Mouse (Mus musculus): ENCODE results near the gene Bmpr1a. TPM values are rescaled to one million over a fixed set of nuclear protein-coding genes. Genes with fewer than 3 reads are reported as not detected.
"Not testable (repeated sequence)": the region's sequence is repeated elsewhere in the genome, so short reads cannot be mapped to it uniquely, and the experiment has no call there.

The Bmpr1a gene
- total RNA-seq, 2 experiments from 2014 or later = 34.7 to 37.3 TPM

- DNase-seq (ENCODE audit: extremely low spot score in 1 of 2, low spot score in 2 of 2) = no peak
- intact Hi-C loops (cut with DNase I) = loop anchor here (5.0 kb wide), 1 partner anchor 36 kb away; the partner anchor contains the start of gene Bmpr1a
These were observed 36.9 kb downstream of the Bmpr1a start for GRCm38 (mm10) chr14:34466291-34466690.

DNA sequence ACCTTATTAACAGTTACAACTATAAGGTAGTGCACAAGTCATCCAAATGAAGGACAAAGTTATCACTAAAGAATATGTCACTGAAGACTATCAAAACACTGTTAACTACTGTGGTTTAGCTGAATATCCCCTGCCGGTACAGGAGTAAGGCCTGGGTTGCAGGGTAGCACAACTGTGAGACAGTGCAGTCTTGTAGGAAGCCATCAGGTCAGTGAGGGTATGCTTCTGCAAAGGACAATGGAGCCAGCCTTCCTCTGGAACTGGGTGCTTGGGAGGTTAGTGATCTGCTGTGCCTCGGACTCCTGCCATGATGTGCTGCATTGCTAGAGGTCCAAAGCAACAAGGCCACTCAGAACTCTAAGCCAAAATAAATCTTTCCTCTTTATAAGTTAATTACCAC is 43.8 kb downstream of the Bmpr1a start:
- intact Hi-C loops (cut with DNase I) = loop anchor here (5.0 kb wide), 1 partner anchor 108 kb away; no protein-coding TSS in a partner anchor

GRCm38 (mm10) chr14:34458880-34459279 is 44.3 kb downstream of the Bmpr1a start:
- DNase-seq (ENCODE audit: extremely low spot score in 1 of 2, low spot score in 2 of 2) = peak; percentile 31 to 36
- intact Hi-C loops (cut with DNase I) = loop anchor here (5.0 kb wide), 1 partner anchor 108 kb away; no protein-coding TSS in a partner anchor

More for the DNA sequence above, 43.8 kb downstream of the Bmpr1a start:
- DNase-seq (ENCODE audit: extremely low spot score in 1 of 2, low spot score in 2 of 2) = no peak

- no peak for DNase-seq (ENCODE audit: extremely low spot score in 1 of 2, low spot score in 2 of 2)
These were observed 48.9 kb downstream of the Bmpr1a start for GRCm38 (mm10) chr14:34454282-34454681.

DNA sequence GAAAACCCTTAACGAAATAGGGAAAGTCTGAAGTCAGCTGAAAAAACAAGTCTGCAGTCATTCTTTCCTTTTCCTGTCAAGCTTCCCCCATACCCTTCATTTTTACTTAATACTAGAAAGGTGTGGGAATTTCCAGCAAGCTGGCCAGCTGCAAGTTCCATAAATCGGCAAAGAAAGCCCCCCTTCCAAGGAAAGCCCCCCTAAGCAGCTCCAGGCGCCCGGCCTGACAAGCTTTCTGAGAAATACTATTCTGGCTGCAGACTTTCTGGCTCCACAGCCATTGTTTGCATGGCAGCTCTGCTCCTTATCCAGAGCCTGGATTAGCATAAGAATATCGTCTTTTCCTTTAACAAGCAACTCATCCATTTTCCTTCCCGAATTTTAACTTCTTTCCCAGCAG is 49.5 kb downstream of the Bmpr1a start:
- DNase-seq (ENCODE audit: extremely low spot score in 1 of 2, low spot score in 2 of 2) = peak in 1 of 2 experiments; percentile 13
- intact Hi-C loops (cut with DNase I) = no loop called here

More at GRCm38 (mm10) chr14:34454282-34454681, 48.9 kb downstream of the Bmpr1a start:
- intact Hi-C loops (cut with DNase I) = no loop called here

GRCm38 (mm10) chr14:34451872-34452271 is 51.3 kb downstream of the Bmpr1a start:
- DNase-seq (ENCODE audit: extremely low spot score in 1 of 2, low spot score in 2 of 2) = no peak
- intact Hi-C loops (cut with DNase I) = no loop called here

GRCm38 (mm10) chr14:34450451-34450850 is 52.7 kb downstream of the Bmpr1a start:
- intact Hi-C loops (cut with DNase I) = no loop called here
- DNase-seq (ENCODE audit: extremely low spot score in 1 of 2, low spot score in 2 of 2) = no peak

- intact Hi-C loops (cut with DNase I) = no loop called here
- no peak for DNase-seq (ENCODE audit: extremely low spot score in 1 of 2, low spot score in 2 of 2)
These were observed 53.3 kb downstream of the Bmpr1a start for GRCm38 (mm10) chr14:34449807-34450206.

DNA sequence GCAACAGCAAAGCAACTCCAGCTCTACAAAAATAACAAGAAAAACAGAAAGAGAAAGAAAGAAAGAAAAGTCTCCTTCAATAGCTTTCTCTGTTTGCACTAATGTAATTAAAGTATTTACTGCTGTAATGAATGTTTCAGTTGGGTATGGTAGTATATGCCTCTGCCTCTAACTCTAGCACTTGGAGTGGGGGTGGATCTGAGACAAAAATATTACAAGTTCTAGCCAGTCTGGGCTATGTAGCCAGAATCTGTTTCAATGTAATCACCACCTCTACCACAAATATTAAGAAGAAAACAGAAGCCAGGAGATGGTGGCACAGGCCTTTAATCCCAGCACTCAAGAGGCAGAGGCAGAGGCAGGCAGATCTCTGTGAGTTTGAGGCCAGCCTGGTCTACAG is 54.7 kb downstream of the Bmpr1a start:
- DNase-seq (ENCODE audit: extremely low spot score in 1 of 2, low spot score in 2 of 2) = no peak
- intact Hi-C loops (cut with DNase I) = no loop called here

DNA sequence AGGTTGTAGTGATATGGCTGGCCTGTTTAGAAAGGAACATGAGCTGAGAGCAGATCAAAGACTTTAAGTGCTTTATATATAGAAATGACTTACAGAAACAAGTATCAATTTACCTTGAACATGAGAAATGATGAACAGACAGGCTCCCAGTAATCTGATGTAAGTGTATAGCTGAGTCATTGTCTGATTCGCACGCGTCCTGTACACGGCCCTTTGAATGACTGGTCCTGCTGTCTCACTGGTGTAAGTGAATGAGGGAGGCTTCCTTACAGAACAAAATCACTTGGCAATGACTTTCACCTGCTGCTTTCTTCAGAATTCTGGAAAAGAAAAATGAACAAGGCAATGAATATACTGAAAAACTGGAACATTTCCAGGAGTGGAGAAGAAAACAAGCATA is 55.5 kb downstream of the Bmpr1a start:
- intact Hi-C loops (cut with DNase I) = no loop called here
- DNase-seq (ENCODE audit: extremely low spot score in 1 of 2, low spot score in 2 of 2) = no peak

GRCm38 (mm10) chr14:34446624-34447023 is 56.5 kb downstream of the Bmpr1a start:
- DNase-seq (ENCODE audit: extremely low spot score in 1 of 2, low spot score in 2 of 2) = no peak
- intact Hi-C loops (cut with DNase I) = no loop called here

GRCm38 (mm10) chr14:34445348-34445747 is 57.8 kb downstream of the Bmpr1a start:
- intact Hi-C loops (cut with DNase I) = no loop called here
- DNase-seq (ENCODE audit: extremely low spot score in 1 of 2, low spot score in 2 of 2) = no peak

GRCm38 (mm10) chr14:34444924-34445323 is 58.2 kb downstream of the Bmpr1a start:
- DNase-seq (ENCODE audit: extremely low spot score in 1 of 2, low spot score in 2 of 2) = no peak
- intact Hi-C loops (cut with DNase I) = no loop called here

DNA sequence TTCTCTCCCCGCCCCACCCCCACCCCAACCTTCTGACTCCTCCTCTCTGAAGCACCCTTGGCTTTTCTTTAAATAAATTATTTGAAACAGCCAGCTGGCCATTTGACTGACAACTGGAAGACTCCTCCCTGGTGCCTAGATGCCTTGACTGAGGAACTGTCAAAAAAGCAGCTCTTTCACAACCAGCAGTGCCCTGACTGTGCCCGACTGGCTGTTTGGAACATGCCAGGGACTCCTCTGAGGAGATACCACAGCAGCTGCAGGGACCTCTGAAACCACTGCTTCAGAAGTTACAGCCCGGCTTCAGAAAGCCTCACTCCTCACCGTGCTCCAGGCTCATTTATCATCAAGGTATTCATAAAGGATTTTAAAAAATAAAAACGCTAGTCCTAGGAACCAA is 58.8 kb downstream of the Bmpr1a start:
- intact Hi-C loops (cut with DNase I) = no loop called here
- DNase-seq (ENCODE audit: extremely low spot score in 1 of 2, low spot score in 2 of 2) = no peak

GRCm38 (mm10) chr14:34442531-34442930 is 60.6 kb downstream of the Bmpr1a start:
- DNase-seq (ENCODE audit: extremely low spot score in 1 of 2, low spot score in 2 of 2) = no peak
- intact Hi-C loops (cut with DNase I) = no loop called here

GRCm38 (mm10) chr14:34440526-34441066 is 62.5 kb downstream of the Bmpr1a start:
- DNase-seq (ENCODE audit: extremely low spot score in 1 of 2, low spot score in 2 of 2) = no peak
- intact Hi-C loops (cut with DNase I) = no loop called here

- no peak for DNase-seq (ENCODE audit: extremely low spot score in 1 of 2, low spot score in 2 of 2)
- intact Hi-C loops (cut with DNase I) = no loop called here
These were observed 74.1 kb downstream of the Bmpr1a start for GRCm38 (mm10) chr14:34429069-34429468.

GRCm38 (mm10) chr14:34428274-34428673 is 74.9 kb downstream of the Bmpr1a start:
- intact Hi-C loops (cut with DNase I) = no loop called here
- DNase-seq (ENCODE audit: extremely low spot score in 1 of 2, low spot score in 2 of 2) = no peak

DNA sequence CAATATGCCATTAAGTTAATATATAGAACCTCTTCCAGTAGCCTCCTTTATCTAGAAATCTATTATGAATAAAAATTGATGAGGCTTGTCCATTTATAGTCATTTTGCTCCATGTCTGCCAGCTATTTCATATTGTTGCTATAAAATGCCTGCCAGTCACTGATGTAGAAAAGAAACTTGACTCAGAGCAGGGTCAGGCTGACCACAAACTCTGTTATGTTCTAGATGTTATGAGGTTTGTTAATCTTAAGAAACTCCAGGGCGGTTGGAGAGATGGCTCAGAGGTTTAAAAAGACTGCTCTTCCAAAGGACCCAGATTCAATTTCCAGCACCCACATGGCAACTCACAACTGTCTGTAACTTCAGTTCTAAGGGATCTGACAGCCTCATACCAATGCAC is 82.1 kb downstream of the Bmpr1a start:
- no peak for DNase-seq (ENCODE audit: extremely low spot score in 1 of 2, low spot score in 2 of 2)

GRCm38 (mm10) chr14:34417501-34417900 is 85.6 kb downstream of the Bmpr1a start:
- intact Hi-C loops (cut with DNase I) = no loop called here

More for the DNA sequence above, 82.1 kb downstream of the Bmpr1a start:
- intact Hi-C loops (cut with DNase I) = no loop called here

GRCm38 (mm10) chr14:34416946-34417345 is 86.2 kb downstream of the Bmpr1a start:
- DNase-seq (ENCODE audit: extremely low spot score in 1 of 2, low spot score in 2 of 2); intact Hi-C loops (cut with DNase I): not testable (repeated sequence)

More at GRCm38 (mm10) chr14:34417501-34417900, 85.6 kb downstream of the Bmpr1a start:
- DNase-seq (ENCODE audit: extremely low spot score in 1 of 2, low spot score in 2 of 2) = no peak
